ENCODE assay signal across 17 mouse cellular contexts in the genomic region with DNA sequence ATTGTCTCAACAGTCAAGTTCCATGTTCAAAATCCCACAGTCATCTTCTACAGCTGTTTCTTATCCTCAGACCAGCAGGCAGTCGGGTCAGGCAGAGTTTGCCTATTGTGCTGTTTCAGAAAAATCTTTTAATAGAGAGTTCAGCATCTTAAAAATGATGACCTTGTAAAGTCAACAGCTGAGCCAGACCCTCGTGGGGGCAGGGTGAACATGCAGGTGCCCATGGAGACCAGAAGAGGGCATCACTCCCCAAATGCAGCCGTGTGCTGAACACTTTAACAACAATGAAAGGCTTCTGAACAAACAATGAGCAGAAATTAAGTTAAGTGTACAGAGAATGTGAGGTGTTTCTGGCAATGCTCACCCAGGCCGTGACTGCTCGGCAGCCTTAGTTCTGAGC. TPM values are rescaled to one million over a fixed set of nuclear protein-coding genes. Genes with fewer than 3 reads are reported as not detected.
DNase-seq lines count a peak whose midpoint lies in the region; ATAC-seq and TF ChIP-seq lines count a peak whose summit lies in the region.
"Had no signal": no experiment of that assay in that cellular context is flagged by ENCODE, and none has a peak within 500 bp of the region (broad histone marks: within the 10 kb centered on the region; RNA-seq: fewer than 3 reads in every experiment).

No protein-coding gene starts in this region.

- H3K79me2 ChIP-seq in heart, adult 2 months (replicated peaks; ENCODE audit: control insufficient read depth, insufficient read depth, low read length) = no peaks in the 10 kb centered on the region
- H3K79me2 ChIP-seq in MEL (ENCODE audit: control insufficient read depth, insufficient read depth, low read length, poor library complexity) = no peaks in the 10 kb centered on the region

- TF ChIP-seq EP300 in heart, adult 2 months (IDR thresholded peaks at IDR 0.05; ENCODE audit: insufficient read depth, low read depth, low read length) = no peak
- TF ChIP-seq EP300 in liver, embryonic 14.5 days (IDR thresholded peaks at IDR 0.05; ENCODE audit: low read depth) = no peak
- TF ChIP-seq EP300 in MEL (IDR thresholded peaks at IDR 0.05; ENCODE audit: low read depth in 1 of 2, low read length in 2 of 2) = no peak

- no peak for DNase-seq in heart, adult 2 months
- no peak for DNase-seq in liver, embryonic 14.5 days (ENCODE audit: low read depth in 3 of 3, low spot score in 3 of 3)
- DNase-seq in liver (no peak), MEL (ENCODE audit: low read depth, low spot score) (no peak)
- DNase-seq in retina, embryonic 14.5 days (ENCODE audit: low spot score) = peak; percentile 39
- no peak for DNase-seq in layer of hippocampus, postnatal 25 days (ENCODE audit: extremely low spot score in 1 of 2, low spot score in 1 of 2)
- DNase-seq in cerebellum, adult 8-10 months = no peak
- DNase-seq: adrenal gland, postnatal 10 days; layer of hippocampus, adult 9-11 months; left cerebral cortex, postnatal 4 days; thymus, adult 18-20 months had no signal

- no peak overlapping the region for H3K4me2 ChIP-seq in heart, embryonic 11.5 days
- no peak overlapping the region for H3K4me2 ChIP-seq in liver, embryonic 14.5 days (ENCODE audit: low read depth)
- H3K4me2 ChIP-seq: midbrain, embryonic 13.5 days; neural tube, embryonic 13.5 days had no signal

- TF ChIP-seq RAD21 in MEL (IDR thresholded peaks at IDR 0.05; ENCODE audit: low read depth, low read length) = no peak

- no peak overlapping the region for H3K27ac ChIP-seq in heart, adult 2 months
- H3K27ac ChIP-seq in heart, embryonic 11.5 days (ENCODE audit: low read depth, low read length) = no peak overlapping the region
- H3K27ac ChIP-seq in liver, embryonic 14.5 days = no peak overlapping the region
- no peak overlapping the region for H3K27ac ChIP-seq in MEL (ENCODE audit: control insufficient read depth, low read depth, low read length)
- H3K27ac ChIP-seq: midbrain, embryonic 13.5 days; neural tube, embryonic 13.5 days had no signal

- no peaks in the 10 kb centered on the region for H3K4me1 ChIP-seq in heart, adult 2 months (ENCODE audit: control insufficient read depth, insufficient read depth, low read length)
- no peaks in the 10 kb centered on the region for H3K4me1 ChIP-seq in heart, embryonic 11.5 days (ENCODE audit: control insufficient read depth, insufficient read depth, low read length)
- no peaks in the 10 kb centered on the region for H3K4me1 ChIP-seq in liver, embryonic 14.5 days (replicated peaks; ENCODE audit: control insufficient read depth in 2 of 2, insufficient read depth in 2 of 2, low read length in 1 of 2)
- no peaks in the 10 kb centered on the region for H3K4me1 ChIP-seq in MEL (ENCODE audit: control insufficient read depth in 1 of 2, insufficient read depth in 2 of 2, low read length in 2 of 2)

- H3K27me3 ChIP-seq in heart, adult 2 months (ENCODE audit: control insufficient read depth, insufficient read depth, low read length) = no peaks in the 10 kb centered on the region
- peaks cover 13% of the 10 kb centered on the region for H3K27me3 ChIP-seq in heart, embryonic 11.5 days (ENCODE audit: control insufficient read depth, insufficient read depth, low read length)
- H3K27me3 ChIP-seq in liver, embryonic 14.5 days (ENCODE audit: control insufficient read depth, insufficient read depth, low read length) = peaks cover 9% of the 10 kb centered on the region
- H3K27me3 ChIP-seq in MEL (ENCODE audit: control insufficient read depth in 1 of 2, insufficient read depth in 2 of 2, low read length in 2 of 2) = no peaks in the 10 kb centered on the region

- peak; percentile 56 for TF ChIP-seq CTCF in heart, adult 2 months (IDR thresholded peaks at IDR 0.05)
- TF ChIP-seq CTCF in liver, embryonic 14.5 days (IDR thresholded peaks at IDR 0.05; ENCODE audit: low read depth) = peak; percentile 16; the same call in 1 of the 2 replicates
- TF ChIP-seq CTCF in MEL (IDR thresholded peaks at IDR 0.05 in 2 of 3, conservative IDR thresholded peaks at IDR 0.05 in 1 of 3; ENCODE audit: control insufficient read depth in 1 of 3, insufficient read depth in 1 of 3, low read depth in 2 of 3, low read length in 3 of 3, poor library complexity in 1 of 3, severe bottlenecking in 1 of 3) = peak in 2 of 3 experiments; percentile 10 to 12; a peak in 1 of 6 replicates

- no peaks in the 10 kb centered on the region for H3K9me3 ChIP-seq in heart, embryonic 11.5 days (replicated peaks; ENCODE audit: control insufficient read depth, low read length)
- H3K9me3 ChIP-seq in liver, embryonic 14.5 days (ENCODE audit: control insufficient read depth, low read length) = no peaks in the 10 kb centered on the region
- no peaks in the 10 kb centered on the region for H3K9me3 ChIP-seq in MEL (replicated peaks; ENCODE audit: insufficient read depth, low read length)
- H3K9me3 ChIP-seq: midbrain, embryonic 13.5 days; neural tube, embryonic 13.5 days had no signal

- 51% methylated on average over 5 of the region's 5 CpGs for WGBS in heart, adult 2 months
- 58% methylated on average over 5 of the region's 5 CpGs for WGBS in heart, embryonic 11.5 days (ENCODE audit: insufficient replicate concordance)
- WGBS in liver, embryonic 14.5 days (ENCODE audit: insufficient replicate concordance) = 42% methylated on average over 5 of the region's 5 CpGs

- no peaks in the 10 kb centered on the region for H3K36me3 ChIP-seq in heart, adult 2 months (ENCODE audit: control insufficient read depth, insufficient read depth, low read length)
- H3K36me3 ChIP-seq in heart, embryonic 11.5 days (ENCODE audit: control insufficient read depth, insufficient read depth, low read length) = no peaks in the 10 kb centered on the region
- H3K36me3 ChIP-seq in liver, embryonic 14.5 days (replicated peaks; ENCODE audit: control insufficient read depth, insufficient read depth, low read depth) = no peaks in the 10 kb centered on the region
- no peaks in the 10 kb centered on the region for H3K36me3 ChIP-seq in MEL (ENCODE audit: control insufficient read depth in 1 of 2, insufficient read depth in 2 of 2, low read length in 2 of 2)
- H3K36me3 ChIP-seq: midbrain, embryonic 13.5 days; neural tube, embryonic 13.5 days had no signal

- H3K9ac ChIP-seq in heart, adult 2 months (ENCODE audit: low read depth, low read length) = no peak overlapping the region
- H3K9ac ChIP-seq in heart, embryonic 11.5 days (ENCODE audit: low read depth, low read length) = no peak overlapping the region
- no peak overlapping the region for H3K9ac ChIP-seq in liver, embryonic 14.5 days (replicated peaks)
- H3K9ac ChIP-seq in MEL (ENCODE audit: control insufficient read depth, low read depth, low read length, poor library complexity, severe bottlenecking) = no peak overlapping the region
- H3K9ac ChIP-seq: midbrain, embryonic 13.5 days; neural tube, embryonic 13.5 days had no signal

- H3K4me3 ChIP-seq in heart, adult 2 months = no peak overlapping the region
- no peak overlapping the region for H3K4me3 ChIP-seq in heart, embryonic 11.5 days (ENCODE audit: low read depth, low read length)
- no peak overlapping the region for H3K4me3 ChIP-seq in liver, embryonic 14.5 days (ENCODE audit: insufficient read depth in 1 of 2, low read depth in 2 of 2, low read length in 2 of 2)
- H3K4me3 ChIP-seq in MEL (ENCODE audit: control insufficient read depth in 1 of 2, insufficient read depth in 1 of 2, low read depth in 2 of 2, low read length in 2 of 2) = no peak overlapping the region
- H3K4me3 ChIP-seq: midbrain, embryonic 13.5 days; neural tube, embryonic 13.5 days had no signal

- intact Hi-C loops in heart, adult 2 months (cut with DNase I) = loop anchor here (5.0 kb wide), 1 partner anchor 141 kb away; no protein-coding TSS in a partner anchor

- no peak for ATAC-seq in heart, embryonic 11.5 days (replicated peaks; ENCODE audit: insufficient number of reproducible peaks, low FRiP score, low TSS enrichment)
- ATAC-seq in liver, embryonic 14.5 days (ENCODE audit: insufficient read depth) = no peak
- ATAC-seq: hindbrain, embryonic 16.5 days; midbrain, embryonic 13.5 days had no signal

- TF ChIP-seq POLR2A in heart, adult 2 months (IDR thresholded peaks at IDR 0.05; ENCODE audit: insufficient read depth, low read depth, low read length) = no peak
- no peak for TF ChIP-seq POLR2A in MEL (IDR thresholded peaks at IDR 0.05; ENCODE audit: control insufficient read depth in 1 of 2, insufficient read depth in 1 of 2, low read depth in 1 of 2, low read length in 2 of 2, poor library complexity in 1 of 2)

TF ChIP-seq in MEL, 35 proteins besides CTCF, POLR2A, EP300 and RAD21 (continues in another document):
- no peak for TF ChIP-seq ELF1 (IDR thresholded peaks at IDR 0.05; ENCODE audit: low read depth, low read length)
- TF ChIP-seq E2F4 (IDR thresholded peaks at IDR 0.05; ENCODE audit: borderline replicate concordance, low read depth, low read length) = no peak
- no peak for TF ChIP-seq JUND (IDR thresholded peaks at IDR 0.05; ENCODE audit: low read depth, low read length)
- no peak for TF ChIP-seq ZKSCAN1 (IDR thresholded peaks at IDR 0.05; ENCODE audit: low read depth, low read length)
- TF ChIP-seq TBP (IDR thresholded peaks at IDR 0.05; ENCODE audit: low read depth, low read length) = no peak
- no peak for TF ChIP-seq NELFE (IDR thresholded peaks at IDR 0.05; ENCODE audit: low read depth, low read length)
- TF ChIP-seq KAT2A (conservative IDR thresholded peaks at IDR 0.05; ENCODE audit: low read depth, low read length) = no peak
- TF ChIP-seq GABPA (IDR thresholded peaks at IDR 0.05; ENCODE audit: low read depth, low read length) = no peak

RNA-seq across cellular contexts. Expression of a gene that starts 3.0 kb away (rescaled TPM):
- total RNA-seq in heart, adult 2 months (2021) = 1 to 10 TPM; 1.7 to 1.9 TPM
- 0.94 and 1.5 TPM in 2 replicates for polyA plus RNA-seq in heart, adult 2 months (2012; rRNA removed)
- polyA plus RNA-seq in heart, embryonic 11.5 days (2014; fragmentation: Nextera tagmentation; extraction: Ambion mirVana) = 0.40 and 0.92 TPM in 2 replicates
- 0.02 TPM in 2 replicates for polyA plus RNA-seq in liver, embryonic 14.5 days (2012; rRNA removed)
- polyA plus RNA-seq in liver, embryonic 14.5 days (2014; fragmentation: Nextera tagmentation; extraction: Ambion mirVana) = not detected in 2 replicates
- total RNA-seq in MEL (2012; rRNA removed) = not detected in 2 replicates
- polyA plus RNA-seq in MEL (2012; ENCODE audit: insufficient read depth in 1 of 2, insufficient read length in 2 of 2, low read depth in 1 of 2, low replicate concordance in 2 of 2, missing spikeins in 1 of 2) = not detected
- total RNA-seq in layer of hippocampus, postnatal 25 days (2021) = 10 to 100 TPM; 36.2 to 38.6 TPM
- total RNA-seq: common myeloid progenitor, adult 5-6 weeks; granulocyte monocyte progenitor cell, adult 5-6 weeks had no signal

RNA-seq across cellular contexts. Expression of a gene that starts 27.9 kb away (rescaled TPM):
- 1 to 10 TPM; 3.7 TPM for total RNA-seq in heart, adult 2 months (2021)
- 2.1 and 4.7 TPM in 2 replicates for polyA plus RNA-seq in heart, adult 2 months (2012; rRNA removed)
- 9.3 and 10.3 TPM in 2 replicates for polyA plus RNA-seq in heart, embryonic 11.5 days (2014; fragmentation: Nextera tagmentation; extraction: Ambion mirVana)
- 0.45 and 0.54 TPM in 2 replicates for polyA plus RNA-seq in liver, embryonic 14.5 days (2012; rRNA removed)
- polyA plus RNA-seq in liver, embryonic 14.5 days (2014; fragmentation: Nextera tagmentation; extraction: Ambion mirVana) = 0.66 and 0.72 TPM in 2 replicates
- 2.7 and 3.3 TPM in 2 replicates for total RNA-seq in MEL (2012; rRNA removed)
- 1 to 10 TPM in 1 of 2 experiments, not detected in 1; 5.5 TPM for polyA plus RNA-seq in MEL (2012; ENCODE audit: insufficient read depth in 1 of 2, insufficient read length in 2 of 2, low read depth in 1 of 2, low replicate concordance in 2 of 2, missing spikeins in 1 of 2)
- 10 to 100 TPM; 57.2 to 60.3 TPM for total RNA-seq in layer of hippocampus, postnatal 25 days (2021)
